Mouse (Mus musculus): Measurements from ENCODE around the gene Hoxa5.

Gene Hoxa5

DNA sequence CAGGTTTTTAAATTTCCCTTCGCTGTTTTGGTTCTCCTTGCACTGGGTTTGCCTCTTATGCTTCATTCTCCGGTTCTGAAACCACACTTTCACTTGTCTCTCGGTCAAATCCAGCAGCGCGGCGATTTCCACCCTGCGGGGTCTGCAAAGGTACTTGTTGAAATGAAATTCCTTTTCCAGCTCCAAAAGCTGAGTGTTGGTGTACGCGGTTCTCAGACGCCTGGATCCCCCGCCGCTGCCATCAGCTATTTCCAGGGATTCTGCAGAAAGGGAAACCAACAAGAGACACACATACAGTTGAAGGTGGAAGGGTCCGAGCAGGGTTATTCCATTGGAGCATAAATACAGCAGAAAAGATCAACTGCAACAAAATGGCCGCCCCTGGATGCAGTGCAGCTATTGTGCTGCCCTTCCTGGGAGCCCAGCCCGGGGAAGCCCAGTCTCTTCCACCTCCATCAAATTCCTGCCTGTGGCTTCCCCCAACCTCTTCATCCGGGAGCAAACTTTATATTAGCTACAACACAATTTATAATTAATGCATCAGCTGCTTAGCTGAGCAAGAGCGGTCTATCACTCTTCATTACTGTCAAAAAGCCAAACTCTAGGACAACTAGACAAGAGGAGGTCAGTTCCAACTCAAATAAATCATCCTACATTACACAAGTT, 40.9 kb downstream of the Hoxa5 start:
- DNase-seq (ENCODE audit: low spot score), result no peak

DNA sequence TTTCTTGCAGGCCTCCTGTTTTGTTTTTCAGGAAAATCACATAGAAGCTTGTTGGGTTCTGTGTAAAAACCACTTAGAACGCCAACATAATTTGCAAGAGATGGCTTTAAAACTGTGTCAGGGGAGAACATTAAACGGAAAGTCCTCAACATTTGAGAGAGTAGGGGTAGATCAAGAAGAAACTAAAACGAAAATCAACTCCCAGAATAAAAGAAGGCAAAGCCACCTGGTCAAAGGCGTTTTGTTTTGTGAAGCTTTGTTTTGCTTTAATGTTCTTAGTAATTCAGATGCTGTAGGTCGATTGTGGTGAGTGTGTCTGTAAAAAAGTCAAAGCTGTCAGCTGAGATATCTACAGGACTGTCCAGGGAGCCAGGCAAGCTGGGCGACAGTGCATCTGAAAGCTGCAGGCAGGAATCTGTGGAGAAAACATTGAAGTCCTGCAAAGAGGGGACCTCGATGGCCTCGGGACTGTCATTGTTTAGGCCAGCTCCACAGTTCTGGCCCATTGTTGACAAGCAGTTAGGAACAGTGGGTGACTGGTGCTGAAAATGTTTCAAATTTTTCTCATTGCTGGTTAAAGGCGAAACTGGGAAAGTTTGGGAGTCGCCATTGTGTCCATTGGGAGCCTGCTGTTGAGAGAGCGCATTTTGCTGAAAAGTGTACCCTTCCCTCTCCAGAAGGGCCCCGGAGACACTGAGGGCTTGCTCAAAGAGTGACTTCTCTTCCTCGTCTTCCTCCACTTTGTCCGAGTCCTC, 41.6 kb downstream of the Hoxa5 start:
- no peak for DNase-seq (ENCODE audit: low spot score)

DNA sequence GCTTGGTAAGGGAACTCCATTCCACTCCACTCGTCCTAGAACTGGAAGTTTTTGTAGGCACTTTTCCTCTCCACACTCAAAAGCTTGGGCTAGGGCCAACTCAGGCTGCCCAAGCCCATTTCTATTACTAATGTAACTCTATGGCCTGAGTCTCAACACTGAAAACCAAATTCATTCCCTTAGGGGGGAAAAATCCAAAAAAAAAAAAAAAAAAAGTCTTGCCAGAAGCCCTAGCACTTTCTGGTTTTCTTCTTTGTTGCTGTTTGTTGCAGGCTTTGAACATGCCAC, 42.4 kb downstream of the Hoxa5 start:
- DNase-seq (ENCODE audit: low spot score), result no peak

DNA sequence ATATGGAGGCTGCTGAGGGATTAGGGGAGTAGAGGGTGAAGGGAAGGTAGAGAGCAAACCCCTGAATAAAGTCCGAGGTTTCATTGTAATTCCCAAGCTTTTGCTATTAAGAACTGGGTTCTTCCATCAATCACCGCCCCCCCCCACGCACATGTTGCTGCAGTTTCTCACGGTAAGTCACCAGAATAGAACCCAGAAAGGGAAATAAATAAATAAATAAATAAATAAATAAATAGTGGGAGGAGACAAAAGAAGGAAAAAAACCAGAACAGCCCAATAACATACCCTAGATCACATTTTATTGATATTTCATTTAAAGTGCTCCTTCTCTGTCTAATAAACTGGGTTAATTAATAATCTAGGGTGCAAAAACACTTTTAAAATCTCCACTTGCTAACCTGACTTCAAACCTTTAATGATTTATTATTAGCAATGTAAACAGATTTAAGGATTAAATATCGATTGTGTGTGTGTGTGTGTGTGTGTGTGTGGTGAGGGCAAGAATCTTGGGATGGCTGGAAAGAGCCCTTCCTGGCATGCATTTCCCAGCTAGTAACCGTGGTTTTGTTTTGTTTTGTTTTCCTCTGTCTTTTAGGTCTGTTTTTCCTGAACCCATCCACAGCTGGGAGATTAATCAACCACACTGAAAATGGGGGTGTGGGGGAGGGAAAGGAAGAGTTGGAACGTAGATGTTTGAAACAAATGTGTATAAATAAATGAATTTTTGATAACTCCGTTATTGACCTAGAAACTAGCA, 42.9 kb downstream of the Hoxa5 start:
- no peak for DNase-seq (ENCODE audit: low spot score)

DNA sequence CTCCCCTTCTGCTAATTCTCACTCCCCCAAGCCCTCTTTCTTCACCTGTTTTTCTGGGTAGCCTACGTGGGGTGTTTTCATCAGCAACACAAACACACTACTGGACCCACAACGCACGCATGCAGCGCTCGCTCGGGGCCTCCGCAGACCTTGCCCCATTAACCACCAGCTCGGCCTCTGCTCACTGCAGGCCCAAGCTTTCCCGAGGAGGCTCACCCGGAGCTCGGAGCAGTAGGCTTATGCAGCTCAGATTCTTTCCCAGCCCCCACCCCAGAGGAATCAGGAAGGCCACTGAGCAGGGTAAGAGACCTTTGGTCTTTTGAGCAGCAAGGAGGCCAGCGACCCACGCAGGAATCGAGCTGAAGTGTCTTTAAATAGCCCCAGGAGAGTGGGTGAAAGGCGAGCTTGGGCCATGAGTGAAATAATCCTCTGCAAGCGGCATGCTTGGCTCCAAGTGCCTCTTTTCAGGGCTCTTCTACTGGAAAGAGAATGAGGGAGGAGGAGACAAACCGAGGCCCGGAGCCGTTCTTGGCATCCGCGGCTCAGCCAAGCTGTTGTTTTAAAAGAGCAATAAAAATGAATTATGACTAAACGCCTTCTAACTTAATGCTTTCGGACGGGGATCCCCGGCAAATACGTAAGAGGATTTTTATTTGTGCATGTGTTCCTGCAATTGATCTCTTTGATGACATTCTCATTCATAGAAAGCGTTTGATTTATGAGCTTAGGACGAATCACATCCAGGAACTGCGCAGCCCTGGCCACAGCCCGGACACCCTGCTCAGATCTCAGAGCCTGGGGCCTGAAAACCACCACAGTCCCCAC, 43.7 kb downstream of the Hoxa5 start:
- DNase-seq (ENCODE audit: low spot score), result peak; percentile 62

DNA sequence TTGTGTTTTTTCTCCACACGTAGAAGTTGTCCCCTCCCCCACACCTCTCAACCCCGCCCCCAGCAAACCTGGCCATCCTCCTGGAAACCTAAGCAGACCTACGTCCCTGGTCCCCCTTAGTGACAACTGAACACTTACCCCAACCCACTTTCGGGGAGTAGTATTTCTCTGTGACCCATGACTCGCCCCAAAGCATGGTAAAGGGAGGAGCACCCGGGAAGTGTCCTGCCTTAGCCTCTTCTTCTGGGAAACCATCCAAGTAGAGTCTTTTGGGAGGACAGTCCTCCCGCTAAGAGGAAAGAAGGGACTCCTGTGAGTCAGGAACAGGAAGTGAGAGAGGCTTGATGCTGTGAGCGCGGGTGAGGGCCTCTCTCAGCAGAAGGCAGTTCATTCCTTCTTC, 44.4 kb downstream of the Hoxa5 start:
- DNase-seq (ENCODE audit: low spot score), result no peak

DNA sequence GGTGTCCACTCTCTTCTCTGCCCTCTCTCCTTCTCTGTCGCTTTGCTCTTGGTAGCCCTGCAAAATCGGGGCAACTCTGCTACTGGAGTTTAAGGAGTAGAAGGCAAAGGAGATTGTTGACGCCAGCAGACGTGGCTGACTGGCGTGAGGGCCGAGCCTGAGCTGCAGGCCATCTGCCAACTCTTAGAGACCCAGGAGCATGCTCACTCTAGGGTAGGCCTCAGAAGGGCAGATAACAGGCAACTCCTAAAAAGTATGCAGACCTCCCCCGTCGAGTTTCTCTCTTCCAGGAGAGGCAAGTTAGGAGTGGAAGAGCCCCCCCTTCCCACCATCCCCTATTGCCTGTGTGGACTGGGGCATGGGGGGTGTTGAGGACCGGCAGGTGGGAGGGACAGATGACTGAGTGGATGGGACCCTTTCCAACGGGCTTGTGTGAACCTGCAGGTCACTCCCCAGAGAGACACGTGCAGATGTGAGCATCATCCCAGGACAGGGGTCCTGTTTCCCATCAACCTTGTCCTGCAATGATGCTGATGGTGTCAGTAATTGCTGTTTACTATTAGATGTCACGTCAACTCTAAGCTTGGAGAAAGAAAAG, 45.1 kb downstream of the Hoxa5 start:
- peak; percentile 37 for DNase-seq (ENCODE audit: low spot score)

DNA sequence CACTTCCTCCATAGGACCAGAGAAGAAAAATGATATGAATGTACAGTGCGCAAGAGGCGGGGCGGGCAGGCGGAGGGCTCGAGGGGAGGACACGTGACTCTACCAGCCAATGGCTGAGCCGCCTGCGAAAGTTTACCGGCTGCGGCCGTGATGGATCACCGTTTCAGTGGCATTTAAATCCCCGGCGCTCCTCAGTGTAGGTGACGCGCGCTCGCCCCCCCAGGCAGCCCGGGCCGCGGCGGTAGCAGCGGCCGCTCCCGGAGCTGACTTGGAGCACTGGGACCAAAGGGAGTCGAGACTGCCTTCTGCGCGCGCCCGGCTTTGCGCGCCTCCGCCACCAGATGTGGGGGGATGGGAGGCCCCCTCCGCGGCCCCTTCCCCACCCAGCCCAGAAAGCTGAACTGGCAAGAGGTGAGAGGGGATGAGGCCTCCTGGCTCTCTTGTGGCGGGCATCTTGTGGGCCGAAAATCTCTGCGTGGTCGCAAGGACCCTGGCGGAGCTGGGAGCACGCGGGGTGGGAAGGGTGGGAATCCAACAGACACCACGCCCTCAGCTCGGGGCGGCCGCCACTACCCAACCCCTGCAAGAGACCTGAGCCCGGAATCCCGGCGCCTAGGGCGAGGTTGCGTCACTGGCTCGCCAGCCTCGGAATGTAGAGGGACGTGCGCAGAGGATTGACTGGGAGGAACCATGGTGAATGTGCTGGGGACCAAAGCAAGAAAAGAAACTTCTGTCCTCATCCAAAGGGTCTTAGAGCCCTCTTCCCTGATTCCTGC, 45.9 kb downstream of the Hoxa5 start, which contains the start of gene Hoxa1:
Gene Hoxa1, minus strand, starts transcription at position 42 of the 776 bp plus-strand sequence.
- DNase-seq (ENCODE audit: low spot score), result peak; percentile 82

DNA sequence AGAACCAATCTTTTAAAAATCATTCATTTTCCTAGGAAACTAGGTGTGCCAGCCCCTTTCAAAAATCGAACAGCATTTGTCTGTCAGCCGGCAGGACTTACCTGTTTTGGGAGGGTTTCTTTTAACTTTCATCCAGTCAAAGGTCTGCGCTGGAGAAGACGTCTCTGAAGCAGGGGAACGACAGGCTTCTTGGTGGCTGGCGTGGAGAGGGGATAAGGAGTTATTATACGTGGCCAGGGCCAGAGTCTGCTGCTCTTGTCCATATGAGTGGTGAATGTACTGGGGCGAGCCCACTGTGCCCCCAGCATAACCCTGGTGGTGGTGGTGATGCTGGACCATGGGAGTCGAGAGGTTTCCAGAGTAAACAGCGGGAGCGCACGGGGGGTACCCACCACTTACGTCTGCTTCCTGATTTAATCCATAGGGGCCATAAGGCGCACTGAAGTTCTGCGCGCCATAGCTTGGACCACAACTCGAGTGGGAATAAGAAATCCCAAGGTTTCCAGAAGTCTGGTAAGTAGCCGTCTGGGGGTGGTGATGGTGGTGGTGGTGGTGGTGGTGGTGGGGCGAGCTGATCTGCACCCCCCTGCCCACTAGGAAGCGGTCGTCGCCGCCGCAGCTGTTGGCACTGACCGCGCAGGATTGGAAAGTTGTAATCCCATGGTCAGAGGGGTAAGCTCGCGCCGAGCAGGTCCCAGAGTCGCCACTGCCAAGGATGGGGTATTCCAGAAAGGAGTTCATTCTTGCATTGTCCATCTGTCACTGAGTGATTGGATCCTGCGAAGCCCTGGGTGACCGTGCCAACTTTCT, 46.7 kb downstream of the Hoxa5 start:
- DNase-seq (ENCODE audit: low spot score), result no peak

DNA sequence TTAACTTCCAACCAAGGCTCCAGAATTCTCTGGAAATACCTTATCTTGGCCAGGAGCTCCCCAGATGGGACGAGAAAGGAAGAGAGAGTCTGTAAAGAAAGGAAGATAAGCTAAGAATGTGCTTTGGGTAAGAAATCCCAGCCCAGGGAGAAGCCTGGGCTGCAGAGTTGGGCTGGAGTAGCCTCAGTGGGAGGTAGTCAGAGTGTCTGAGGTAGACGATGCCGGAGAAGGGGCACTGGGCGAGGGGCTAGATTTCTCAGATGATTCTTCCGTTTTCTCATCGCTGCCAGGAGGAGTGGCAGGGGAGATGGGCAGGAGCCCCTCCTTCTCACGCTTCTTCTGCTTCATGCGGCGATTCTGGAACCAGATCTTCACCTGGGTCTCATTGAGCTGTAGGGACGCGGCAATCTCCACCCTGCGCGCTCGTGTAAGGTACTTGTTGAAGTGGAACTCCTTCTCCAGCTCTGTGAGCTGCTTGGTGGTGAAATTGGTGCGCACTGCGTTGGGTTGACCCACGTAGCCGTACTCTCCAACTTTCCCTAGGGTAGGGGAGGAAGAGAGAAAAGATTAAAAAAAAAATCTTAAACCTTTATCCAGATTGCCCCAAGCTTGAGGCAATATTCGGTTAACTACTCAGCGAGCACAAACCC, 47.7 kb downstream of the Hoxa5 start:
- no peak for DNase-seq (ENCODE audit: low spot score)

DNA sequence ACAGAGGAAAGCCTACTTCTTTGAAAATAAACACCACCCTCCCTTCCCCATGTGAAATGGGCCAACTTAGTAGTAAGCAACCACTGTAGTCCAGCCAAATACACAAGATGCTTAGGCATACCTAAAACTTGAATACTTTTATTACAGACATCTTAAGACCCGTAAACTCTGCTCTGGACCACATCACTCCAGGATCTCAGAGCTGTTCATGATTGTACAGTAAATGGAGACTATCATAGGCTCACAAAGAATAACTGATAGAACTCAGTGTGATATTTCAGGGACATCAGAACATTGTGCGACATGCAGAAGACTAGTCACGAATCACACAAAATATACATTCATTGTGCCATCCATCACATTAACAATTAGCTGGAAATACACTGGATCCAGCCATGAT, 48.9 kb downstream of the Hoxa5 start:
- DNase-seq (ENCODE audit: low spot score), result no peak

DNA sequence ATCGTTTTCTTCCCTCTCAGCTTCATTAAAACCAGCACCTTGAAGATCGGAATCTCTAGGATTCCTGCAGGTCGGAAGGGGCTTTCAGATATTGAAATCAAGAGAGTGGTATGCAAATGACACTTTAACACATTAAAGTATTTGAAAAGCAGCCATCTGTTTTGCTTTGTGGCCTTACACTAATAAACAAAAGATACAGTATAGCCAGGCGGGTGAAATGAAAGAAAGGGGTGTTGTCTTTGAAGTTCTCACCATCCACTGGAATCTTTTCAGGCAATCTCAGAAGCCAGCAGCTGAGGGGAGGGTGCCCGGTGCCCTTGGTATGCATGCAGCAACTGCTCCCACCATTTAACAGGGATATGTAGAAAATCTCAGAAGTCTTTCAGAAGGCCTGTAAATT, 50.3 kb downstream of the Hoxa5 start:
- DNase-seq (ENCODE audit: low spot score), result no peak

DNA sequence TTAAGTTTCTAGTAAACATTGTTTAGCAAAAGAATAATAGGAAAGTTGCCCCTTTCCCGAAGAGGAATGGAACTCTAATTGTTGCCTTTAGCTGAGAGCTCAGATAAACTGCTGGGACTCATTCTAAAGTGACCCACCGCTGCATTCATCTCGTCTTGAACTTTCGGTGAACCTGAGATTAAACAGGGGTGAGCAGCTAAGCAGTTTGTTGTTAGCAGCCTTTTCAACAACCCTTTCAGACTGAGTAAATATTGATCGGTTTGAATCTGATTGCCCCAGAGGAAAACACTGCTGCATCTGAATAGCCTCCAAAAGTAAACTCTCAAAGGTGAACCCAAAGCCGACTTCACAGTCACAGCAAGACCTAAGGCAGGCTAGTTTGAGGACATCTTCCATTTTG, 51.1 kb downstream of the Hoxa5 start:
- DNase-seq (ENCODE audit: low spot score), result no peak

DNA sequence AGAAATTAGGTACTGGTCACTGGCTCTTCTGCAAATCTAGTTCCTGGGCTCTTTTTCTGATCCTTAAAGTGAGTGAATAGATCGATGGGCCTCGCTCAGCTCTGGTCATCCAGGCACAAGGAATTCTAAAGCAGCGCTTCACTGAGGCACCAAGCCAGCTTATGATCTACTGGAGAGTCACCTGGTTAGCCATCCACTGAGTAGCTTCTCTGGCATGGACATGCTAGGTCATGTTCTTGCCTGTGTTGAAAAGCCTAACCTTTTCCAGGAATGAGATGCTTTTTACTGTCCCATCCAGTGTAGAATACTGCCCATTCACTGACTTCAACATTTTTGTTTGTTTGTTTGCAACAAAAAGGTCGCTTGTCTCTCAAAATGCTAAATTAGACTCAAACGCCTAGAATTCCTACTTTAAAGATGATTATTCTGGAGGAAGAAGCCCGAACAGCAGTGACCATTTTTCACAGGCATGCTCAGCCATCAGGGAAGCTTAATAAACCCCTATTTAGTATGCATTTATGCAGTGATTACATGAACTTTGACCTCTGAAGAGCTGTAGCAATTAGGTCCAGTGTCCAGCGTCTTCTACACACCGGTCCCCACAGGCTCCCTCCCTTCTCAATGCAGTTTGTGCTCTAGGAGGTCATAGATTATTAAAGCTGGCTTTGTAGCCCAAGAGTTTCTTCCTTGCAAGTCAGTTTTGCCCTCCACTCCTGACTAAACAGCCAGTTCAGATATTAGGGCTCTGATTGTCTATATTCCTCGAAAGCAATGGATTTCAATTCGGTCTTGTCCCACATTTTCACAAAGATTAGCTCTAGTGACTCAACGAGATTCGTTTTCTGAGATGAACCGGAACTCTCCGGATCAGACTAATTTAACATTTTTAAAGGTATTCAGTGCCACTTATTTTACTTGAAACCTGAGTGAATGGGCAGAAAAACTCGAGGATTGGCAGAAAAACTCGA, 51.9 kb downstream of the Hoxa5 start:
- DNase-seq (ENCODE audit: low spot score), result no peak

Measured in urinary bladder, postnatal 14 days (tissue).